Mouse (Mus musculus): ENCODE measurements at regions not wholly inside any gene's neighbourhood (a gene's known extent, or its start where the extent isn't known, plus 50 kb on each side); places are given as distances from the start of the nearest gene placed in this dataset.

DNA sequence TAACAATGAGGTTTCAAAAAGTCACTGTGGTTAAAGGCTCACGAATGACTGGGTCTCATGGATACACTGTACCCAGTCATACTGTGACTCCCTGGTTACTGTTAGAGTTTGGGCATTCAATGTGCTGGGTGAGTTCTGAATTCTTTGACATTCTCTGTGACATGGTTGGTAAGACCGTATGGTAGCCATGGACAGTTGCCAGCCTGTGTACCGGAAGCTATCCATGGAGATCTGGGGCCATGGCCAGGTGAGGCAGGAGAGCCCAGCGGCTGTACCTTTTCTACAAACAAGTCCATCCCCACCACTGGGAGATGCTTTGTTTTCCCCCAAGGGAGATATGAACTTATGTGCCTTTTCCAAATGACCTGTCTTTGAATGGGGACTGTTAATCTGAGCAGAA lies 126.4 kb downstream of the Irx2 start:
- intact Hi-C loops (cut with DNase I) = no loop called here
- H3K4me3 ChIP-seq = no peak overlapping the region
- no peak for TF ChIP-seq CTCF (IDR thresholded peaks at IDR 0.05)
- no peak for DNase-seq (ENCODE audit: extremely low spot score in 1 of 2, low spot score in 2 of 2)
- H3K27ac ChIP-seq = no peak overlapping the region

GRCm38 (mm10) chr13:72762481-72762880 lies 133.9 kb downstream of the Irx2 start:
- no peak for TF ChIP-seq CTCF (IDR thresholded peaks at IDR 0.05)
- no peak for DNase-seq (ENCODE audit: extremely low spot score in 1 of 2, low spot score in 2 of 2)
- intact Hi-C loops (cut with DNase I) = no loop called here
- Histone ChIP-seq H3K4me3 (no peak overlapping the region), H3K27ac (no peak overlapping the region)

- no peak overlapping the region for H3K27ac ChIP-seq
- no peak overlapping the region for H3K4me3 ChIP-seq
- intact Hi-C loops (cut with DNase I) = no loop called here
- DNase-seq (ENCODE audit: extremely low spot score in 1 of 2, low spot score in 2 of 2) = no peak
- TF ChIP-seq CTCF (IDR thresholded peaks at IDR 0.05) = no peak
Measured at GRCm38 (mm10) chr13:72763337-72763736, 134.7 kb downstream of the Irx2 start.

GRCm38 (mm10) chr13:72767306-72767705 lies 138.7 kb downstream of the Irx2 start:
- Histone ChIP-seq H3K4me3 (no peak overlapping the region), H3K27ac (no peak overlapping the region)
- intact Hi-C loops (cut with DNase I) = loop anchor here (5.0 kb wide), 2 partner anchors 125 to 1310 kb away; no protein-coding TSS in a partner anchor
- no peak for TF ChIP-seq CTCF (IDR thresholded peaks at IDR 0.05)
- DNase-seq (ENCODE audit: extremely low spot score in 1 of 2, low spot score in 2 of 2) = no peak

GRCm38 (mm10) chr13:72769007-72769595 lies 140.5 kb downstream of the Irx2 start:
- no peak overlapping the region for H3K27ac ChIP-seq
- H3K4me3 ChIP-seq = no peak overlapping the region
- TF ChIP-seq CTCF (IDR thresholded peaks at IDR 0.05) = peak; percentile 50
- DNase-seq (ENCODE audit: extremely low spot score in 1 of 2, low spot score in 2 of 2) = peak; percentile 44 to 47
- intact Hi-C loops (cut with DNase I) = loop anchor here (5.0 kb wide), 2 partner anchors 127 to 1312 kb away; no protein-coding TSS in a partner anchor

DNA sequence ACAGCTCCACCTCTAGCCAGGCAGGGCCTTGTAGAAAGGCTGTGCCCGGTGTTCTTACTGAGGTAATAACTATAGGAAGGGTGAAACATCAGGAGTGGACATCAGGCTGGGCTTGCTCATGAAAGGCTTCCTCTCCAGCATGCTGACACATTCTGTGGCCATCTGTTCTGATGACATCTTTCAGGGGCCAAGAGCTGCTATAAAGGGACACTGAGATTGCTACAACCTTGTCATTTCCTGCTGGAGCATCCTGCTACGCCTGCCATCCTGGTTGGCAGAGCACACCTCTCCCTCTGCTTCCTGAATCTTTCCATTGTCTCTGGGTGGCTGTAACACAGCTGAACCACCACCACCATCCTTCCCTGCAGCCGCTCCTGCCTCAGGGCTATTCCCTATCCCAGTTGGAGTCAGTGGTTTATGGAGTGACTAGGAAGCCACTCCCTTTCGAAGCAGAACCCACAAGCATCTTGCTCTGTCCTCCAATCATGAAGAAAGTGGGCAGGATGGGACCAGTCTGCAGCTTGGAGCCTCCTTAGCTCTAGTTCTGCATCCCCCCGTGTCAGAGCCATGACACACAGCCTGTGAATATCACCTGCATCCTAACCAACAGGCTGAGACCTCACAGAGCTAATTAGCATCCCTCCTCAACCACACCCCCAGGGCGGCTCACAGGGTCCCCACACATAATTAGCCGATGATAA lies 154.6 kb downstream of the Irx2 start:
- DNase-seq (ENCODE audit: extremely low spot score in 1 of 2, low spot score in 2 of 2) = no peak
- intact Hi-C loops (cut with DNase I) = no loop called here
- Histone ChIP-seq H3K4me3 (no peak overlapping the region), H3K27ac (no peak overlapping the region)
- TF ChIP-seq CTCF (IDR thresholded peaks at IDR 0.05) = no peak

DNA sequence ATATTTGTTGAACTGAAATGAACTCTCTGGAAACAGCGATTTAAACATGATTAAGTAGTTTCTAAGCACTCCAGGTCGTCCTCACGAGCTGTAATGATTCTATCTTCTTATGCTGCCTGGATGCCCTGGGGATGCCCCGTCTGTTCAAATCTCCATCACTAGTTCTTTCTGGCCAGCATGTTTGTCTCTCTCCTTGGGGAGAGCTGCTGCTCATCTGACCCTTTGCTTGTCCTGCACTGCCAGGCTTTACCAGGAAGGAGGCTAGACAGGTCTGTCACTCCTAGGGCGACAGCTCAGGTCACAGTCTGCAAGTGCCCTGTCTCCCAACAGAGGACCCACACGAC lies 155.1 kb downstream of the Irx2 start:
- intact Hi-C loops (cut with DNase I) = no loop called here
- Histone ChIP-seq H3K27ac (no peak overlapping the region), H3K4me3 (no peak overlapping the region)
- DNase-seq (ENCODE audit: extremely low spot score in 1 of 2, low spot score in 2 of 2) = no peak
- TF ChIP-seq CTCF (IDR thresholded peaks at IDR 0.05) = no peak

DNA sequence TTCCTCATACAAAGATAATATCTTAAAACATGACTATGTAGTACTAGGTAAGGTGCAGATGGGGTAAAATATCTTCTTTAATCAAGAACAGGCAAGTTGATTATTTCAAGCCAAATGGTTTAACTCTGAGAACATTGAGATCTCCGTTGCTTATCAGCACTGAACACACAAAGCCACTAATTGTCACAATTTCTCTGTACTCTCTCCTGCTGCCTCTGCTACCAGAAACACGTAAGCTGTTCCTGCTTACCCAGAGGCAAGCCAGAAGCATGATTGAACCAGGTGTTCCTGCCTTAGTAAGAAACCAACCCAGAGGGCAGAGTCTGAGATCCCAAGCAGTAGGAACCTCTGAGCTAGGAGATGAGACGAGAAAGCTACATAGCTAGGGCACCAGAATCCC lies 164.1 kb downstream of the Irx2 start:
- no peak for TF ChIP-seq CTCF (IDR thresholded peaks at IDR 0.05)
- Histone ChIP-seq H3K27ac (no peak overlapping the region), H3K4me3 (no peak overlapping the region)
- DNase-seq (ENCODE audit: extremely low spot score in 1 of 2, low spot score in 2 of 2) = no peak
- intact Hi-C loops (cut with DNase I) = no loop called here

DNA sequence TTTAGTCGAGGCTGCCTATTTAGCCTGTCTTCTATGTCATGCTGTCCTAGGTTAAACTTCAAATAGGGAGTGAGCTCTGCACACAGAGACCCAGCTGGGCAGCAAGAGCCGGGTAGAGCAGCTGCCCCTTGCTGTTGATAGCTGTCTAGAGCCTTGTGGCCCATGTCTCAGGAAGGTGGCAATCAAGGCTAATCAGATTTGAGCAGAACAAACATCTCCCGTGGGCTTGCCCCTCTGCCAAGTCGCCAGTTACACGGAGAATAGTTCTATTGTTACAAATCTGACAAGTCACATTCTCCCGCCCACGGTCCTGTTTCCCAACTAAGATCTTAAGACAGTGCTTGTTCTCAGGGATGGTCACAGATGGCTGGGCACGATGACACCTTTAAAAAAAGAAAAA lies 171.4 kb downstream of the Irx2 start:
- DNase-seq (ENCODE audit: extremely low spot score in 1 of 2, low spot score in 2 of 2) = no peak
- H3K27ac ChIP-seq = no peak overlapping the region
- H3K4me3 ChIP-seq = no peak overlapping the region
- intact Hi-C loops (cut with DNase I) = no loop called here
- no peak for TF ChIP-seq CTCF (IDR thresholded peaks at IDR 0.05)

DNA sequence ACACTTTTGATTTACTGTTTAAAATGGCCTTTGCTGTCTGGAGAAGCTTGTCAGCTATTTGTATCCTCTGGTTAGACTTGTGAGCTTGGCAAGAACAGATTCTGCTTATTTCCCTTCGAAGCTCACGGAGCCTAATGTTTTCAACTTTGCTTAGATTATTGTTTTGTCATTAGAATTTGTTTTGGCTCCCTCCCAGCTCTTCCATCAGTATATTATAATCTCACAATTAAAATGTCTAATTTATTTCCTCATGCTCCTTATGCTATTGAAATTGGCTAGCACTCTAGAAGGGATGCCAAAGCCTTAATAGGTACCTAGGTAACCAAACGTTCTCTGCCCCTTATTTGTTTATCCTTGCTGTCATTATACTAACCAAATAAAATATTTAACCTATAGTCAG lies 171.9 kb downstream of the Irx2 start:
- no peak overlapping the region for H3K4me3 ChIP-seq
- DNase-seq (ENCODE audit: extremely low spot score in 1 of 2, low spot score in 2 of 2) = no peak
- TF ChIP-seq CTCF (IDR thresholded peaks at IDR 0.05) = no peak
- H3K27ac ChIP-seq = no peak overlapping the region
- intact Hi-C loops (cut with DNase I) = no loop called here

DNA sequence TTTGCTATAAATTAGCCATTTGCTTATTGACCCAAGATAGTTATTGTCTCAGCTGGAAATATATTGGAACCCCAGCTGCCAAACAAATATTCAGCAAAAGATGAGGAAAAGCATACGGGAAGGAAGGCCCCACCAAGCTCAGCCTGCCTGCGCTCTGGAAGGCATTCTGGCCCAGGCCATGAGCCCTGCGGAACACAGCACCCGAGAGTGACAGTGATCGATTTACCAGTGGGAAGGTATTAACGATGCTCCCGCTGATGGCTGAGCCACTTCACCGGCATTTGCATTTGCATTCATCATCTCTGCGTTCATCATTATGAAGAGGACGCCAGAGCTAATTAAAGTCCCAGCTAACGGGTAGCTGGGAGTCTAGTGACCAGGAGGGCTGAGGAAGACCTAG lies 174.8 kb downstream of the Irx2 start:
- intact Hi-C loops (cut with DNase I) = no loop called here
- Histone ChIP-seq H3K27ac (no peak overlapping the region), H3K4me3 (no peak overlapping the region)
- no peak for TF ChIP-seq CTCF (IDR thresholded peaks at IDR 0.05)
- DNase-seq (ENCODE audit: extremely low spot score in 1 of 2, low spot score in 2 of 2) = no peak

GRCm38 (mm10) chr13:72809226-72809625 lies 180.6 kb downstream of the Irx2 start:
- DNase-seq (ENCODE audit: extremely low spot score in 1 of 2, low spot score in 2 of 2) = no peak
- H3K27ac ChIP-seq = no peak overlapping the region
- no peak for TF ChIP-seq CTCF (IDR thresholded peaks at IDR 0.05)
- intact Hi-C loops (cut with DNase I) = no loop called here
- no peak overlapping the region for H3K4me3 ChIP-seq

- Histone ChIP-seq H3K27ac (no peak overlapping the region), H3K4me3 (no peak overlapping the region)
- intact Hi-C loops (cut with DNase I) = no loop called here
- DNase-seq (ENCODE audit: extremely low spot score in 1 of 2, low spot score in 2 of 2) = no peak
- no peak for TF ChIP-seq CTCF (IDR thresholded peaks at IDR 0.05)
Measured at GRCm38 (mm10) chr13:72810626-72811025, 182.0 kb downstream of the Irx2 start.
